Mouse (Mus musculus) liver, embryonic 16.5 days (tissue): ENCODE measurements around the gene Cog4. TPM values are rescaled to one million over a fixed set of nuclear protein-coding genes. Genes with fewer than 3 reads are reported as not detected.

ENCODE experiments used
- ATAC-seq: fragments of 200-750 bp; cut with Nextera tagmentation; 2 replicates; pipeline ENCODE4 v1.8.0; 2017; ENCODE audit warnings: low read depth, mild to moderate bottlenecking, moderate number of reproducible peaks, moderate library complexity
- H3K27ac ChIP-seq: fragments of 300-500 bp; sonication (generic); 2 replicates; pipeline ENCODE4 v1.5.1; 2014; ENCODE audit warnings: mild to moderate bottlenecking, low read length
- H3K27me3 ChIP-seq: fragments of 300-500 bp; sonication (generic); 2 replicates; pipeline ENCODE4 v1.6.1; 2014; ENCODE audit warnings: low read depth, low read length, mixed read lengths; ENCODE audit not compliant: control insufficient read depth, insufficient read depth
- H3K36me3 ChIP-seq: fragments of 300-500 bp; sonication (generic); 2 replicates; pipeline ENCODE4 v1.6.1; 2014; ENCODE audit warnings: mild to moderate bottlenecking; ENCODE audit not compliant: control insufficient read depth, insufficient read depth
- H3K4me1 ChIP-seq: fragments of 300-500 bp; sonication (generic); 2 replicates; pipeline ENCODE4 v1.6.1; 2014; ENCODE audit warnings: low read depth, low read length, mixed read lengths; ENCODE audit not compliant: control insufficient read depth
- H3K4me2 ChIP-seq: fragments of 300-500 bp; sonication (generic); 2 replicates; pipeline ENCODE4 v1.6.1; 2014; ENCODE audit warnings: low read depth, low read length, mixed read lengths
- H3K4me3 ChIP-seq: fragments of 300-500 bp; sonication (generic); 2 replicates; pipeline ENCODE4 v1.5.1; 2014; ENCODE audit warnings: low read depth, mild to moderate bottlenecking, low read length
- H3K9ac ChIP-seq: fragments of 300-500 bp; sonication (generic); 2 replicates; pipeline ENCODE4 v1.6.1; 2014; ENCODE audit warnings: low read depth, low read length
- H3K9me3 ChIP-seq: fragments of 300-500 bp; sonication (generic); replicated peaks from 2 replicates; pipeline ENCODE4 v1.6.1; 2016; ENCODE audit warnings: low read length; ENCODE audit not compliant: control insufficient read depth
- WGBS: fragments of 180-500 bp; shearing (Covaris S2); extraction: QIAGEN DNeasy Blood & Tissue Kit; methylation state at CpG from one replicate; pipeline ENCODE4 v1.1.7; 2014; ENCODE audit not compliant: insufficient replicate concordance; 5-methylcytosine and 5-hydroxymethylcytosine counted together
- polyA plus RNA-seq: library from polyadenylated mRNA; unstranded; fragments of >200 nt; fragmentation: Nextera tagmentation; extraction: Ambion mirVana; gene quantifications from 2 replicates; pipeline ENCODE4 v1.2.1, GENCODE M21; 2015

Cog4 gene
- polyA plus RNA-seq, 1 experiment from 2014 or later = 28.4 TPM

DNA sequence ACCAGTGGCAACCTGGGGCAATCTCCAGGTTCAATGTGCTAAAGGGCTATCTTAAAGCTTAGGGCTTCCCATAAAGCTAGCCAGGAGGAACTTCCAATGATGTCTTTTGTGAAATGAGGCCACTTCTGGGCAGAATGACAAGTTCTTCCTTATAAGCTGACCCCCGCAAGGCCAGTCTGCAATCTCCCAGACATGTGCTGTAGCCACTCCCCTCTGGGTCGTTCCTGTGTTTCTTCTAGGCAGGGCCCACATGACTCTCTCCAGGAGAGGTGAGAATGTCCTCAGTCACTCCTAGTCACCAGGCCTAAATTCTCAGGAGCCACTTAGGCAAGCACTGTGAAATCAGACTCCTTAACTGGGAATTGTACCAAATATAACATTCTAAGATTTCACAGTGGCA, 36.6 kb upstream of the Cog4 start:
- Histone ChIP-seq H3K9ac (no peak overlapping the region), H3K4me2 (no peak overlapping the region), H3K4me3 (no peak overlapping the region), H3K36me3 (peaks cover 57% of the 10 kb centered on the region), H3K27ac (no peak overlapping the region), H3K4me1 (no peaks in the 10 kb centered on the region), H3K9me3 (no peaks in the 10 kb centered on the region), H3K27me3 (no peaks in the 10 kb centered on the region)
- no peak for ATAC-seq
- 45% methylated on average over 2 of the region's 2 CpGs for WGBS

DNA sequence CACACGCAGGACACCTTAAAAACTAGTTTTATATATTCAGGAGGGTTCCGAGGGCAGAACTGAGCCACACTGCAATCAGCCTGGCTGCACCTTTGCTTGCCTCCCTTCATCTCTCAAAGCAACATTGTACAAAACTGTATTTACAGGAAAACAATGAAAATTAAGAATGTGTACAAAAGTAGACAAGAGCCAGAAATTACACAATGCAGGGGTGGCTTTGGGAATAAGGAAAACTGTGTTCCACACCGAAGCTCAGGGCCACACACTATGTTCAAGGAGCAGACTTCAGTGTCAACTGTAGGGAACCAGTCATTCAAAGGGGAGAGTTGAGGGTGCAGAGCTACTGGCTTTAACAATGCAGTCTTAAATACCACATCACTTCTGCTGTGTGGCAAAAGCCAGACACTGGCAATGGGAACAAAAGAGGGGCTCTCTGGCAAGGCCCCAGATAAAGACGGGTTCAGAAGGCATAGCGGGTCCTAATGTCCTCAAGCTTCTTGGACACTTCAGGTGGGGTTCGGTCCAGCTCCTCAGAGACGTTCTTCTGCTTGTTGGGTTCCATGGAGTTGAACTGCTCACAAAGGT, 35.8 kb upstream of the Cog4 start:
- Histone ChIP-seq H3K4me1 (no peaks in the 10 kb centered on the region), H3K9me3 (no peaks in the 10 kb centered on the region), H3K4me2 (no peak overlapping the region), H3K36me3 (peaks cover 64% of the 10 kb centered on the region), H3K4me3 (no peak overlapping the region), H3K27me3 (no peaks in the 10 kb centered on the region), H3K9ac (no peak overlapping the region), H3K27ac (no peak overlapping the region)
- no peak for ATAC-seq
- 82% methylated on average over 7 of the region's 7 CpGs for WGBS

DNA sequence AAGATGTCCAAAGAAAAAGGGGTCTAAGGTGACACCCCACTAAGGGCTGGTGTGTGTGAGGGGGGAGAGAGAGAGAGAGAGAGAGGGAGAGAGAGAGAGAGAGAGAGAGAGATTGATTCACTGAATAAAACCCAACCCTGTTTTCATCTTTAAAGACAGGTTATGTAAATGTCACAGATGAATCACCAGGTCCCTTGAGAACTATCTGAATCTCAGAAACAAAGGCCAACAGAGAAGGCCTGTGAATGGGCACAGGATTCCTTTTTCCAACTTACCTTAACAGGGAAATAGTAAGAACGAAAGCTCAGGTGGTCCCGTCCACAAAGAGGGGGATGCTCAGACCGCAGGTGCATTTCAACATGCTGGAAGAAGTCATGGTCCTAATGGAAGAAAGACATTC, 35.3 kb upstream of the Cog4 start:
- Histone ChIP-seq H3K27ac (no peak overlapping the region), H3K9me3 (no peaks in the 10 kb centered on the region), H3K27me3 (no peaks in the 10 kb centered on the region), H3K4me2 (no peak overlapping the region), H3K36me3 (peaks cover 70% of the 10 kb centered on the region), H3K4me1 (no peaks in the 10 kb centered on the region), H3K9ac (no peak overlapping the region), H3K4me3 (no peak overlapping the region)
- 88% methylated on average over 3 of the region's 3 CpGs for WGBS
- ATAC-seq = no peak

DNA sequence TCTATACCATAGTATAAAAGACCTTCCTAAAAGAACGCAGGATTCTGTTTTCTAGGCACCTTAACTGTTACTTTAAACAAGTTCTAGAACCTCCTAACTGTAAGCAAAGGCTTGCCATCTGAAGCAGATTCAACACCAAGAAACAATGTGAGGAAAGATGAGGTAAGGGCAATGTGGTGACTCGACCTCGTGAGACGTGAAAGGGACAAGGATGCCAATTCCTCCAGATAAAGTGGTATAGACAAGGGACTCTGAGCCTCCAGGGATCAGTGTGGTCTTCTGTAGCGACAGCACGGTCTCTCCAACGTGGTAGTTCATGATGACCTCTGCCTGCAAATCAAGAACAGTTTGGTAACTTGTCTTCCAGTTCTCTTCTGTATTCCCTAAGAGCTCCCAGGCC, 34.6 kb upstream of the Cog4 start:
- Histone ChIP-seq H3K36me3 (peaks cover 75% of the 10 kb centered on the region), H3K4me1 (no peaks in the 10 kb centered on the region), H3K4me2 (no peak overlapping the region), H3K27me3 (no peaks in the 10 kb centered on the region), H3K9ac (no peak overlapping the region), H3K27ac (no peak overlapping the region), H3K4me3 (no peak overlapping the region), H3K9me3 (no peaks in the 10 kb centered on the region)
- no peak for ATAC-seq
- 86% methylated on average over 7 of the region's 7 CpGs for WGBS

DNA sequence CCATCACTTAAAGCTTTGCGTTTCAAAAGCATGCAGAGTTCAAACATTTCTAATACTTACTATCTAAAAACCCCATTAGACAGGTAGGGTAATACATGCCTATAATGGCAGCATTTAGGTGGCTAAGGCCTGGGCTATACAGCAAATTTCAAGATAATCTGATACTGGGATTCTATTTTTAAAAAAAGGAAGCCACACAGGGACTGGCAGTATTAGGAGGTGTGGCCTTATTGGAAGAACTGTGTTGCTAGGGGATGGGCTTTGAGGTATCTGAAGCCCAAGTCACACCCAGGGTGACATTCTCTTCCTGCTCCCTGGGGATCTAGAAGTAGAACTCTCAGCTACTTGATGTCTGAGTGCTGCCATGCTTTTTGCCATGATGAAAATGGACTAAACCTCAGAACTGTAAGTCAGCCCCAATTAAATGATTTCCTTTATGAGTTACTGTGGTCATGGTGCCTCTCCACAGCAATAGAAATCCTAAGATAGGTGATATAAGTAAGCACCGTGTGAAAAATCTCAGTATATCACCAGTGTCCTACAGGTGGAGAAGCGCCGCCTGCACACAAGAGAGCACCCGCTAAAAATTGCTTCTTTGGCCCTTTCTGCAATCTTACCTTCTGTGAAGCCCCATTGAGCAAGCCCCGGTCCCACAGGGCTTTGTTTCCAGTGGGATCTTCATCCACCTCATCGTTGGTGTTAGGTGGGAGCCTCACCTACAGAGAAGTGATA, 33.9 kb upstream of the Cog4 start:
- peaks cover 82% of the 10 kb centered on the region for H3K36me3 ChIP-seq
- H3K4me3 ChIP-seq = no peak overlapping the region
- H3K27me3 ChIP-seq = no peaks in the 10 kb centered on the region
- no peak overlapping the region for H3K9ac ChIP-seq
- ATAC-seq = no peak
- H3K27ac ChIP-seq = no peak overlapping the region
- 89% methylated on average over 7 of the region's 7 CpGs for WGBS
- no peaks in the 10 kb centered on the region for H3K4me1 ChIP-seq
- no peaks in the 10 kb centered on the region for H3K9me3 ChIP-seq
- H3K4me2 ChIP-seq = no peak overlapping the region

DNA sequence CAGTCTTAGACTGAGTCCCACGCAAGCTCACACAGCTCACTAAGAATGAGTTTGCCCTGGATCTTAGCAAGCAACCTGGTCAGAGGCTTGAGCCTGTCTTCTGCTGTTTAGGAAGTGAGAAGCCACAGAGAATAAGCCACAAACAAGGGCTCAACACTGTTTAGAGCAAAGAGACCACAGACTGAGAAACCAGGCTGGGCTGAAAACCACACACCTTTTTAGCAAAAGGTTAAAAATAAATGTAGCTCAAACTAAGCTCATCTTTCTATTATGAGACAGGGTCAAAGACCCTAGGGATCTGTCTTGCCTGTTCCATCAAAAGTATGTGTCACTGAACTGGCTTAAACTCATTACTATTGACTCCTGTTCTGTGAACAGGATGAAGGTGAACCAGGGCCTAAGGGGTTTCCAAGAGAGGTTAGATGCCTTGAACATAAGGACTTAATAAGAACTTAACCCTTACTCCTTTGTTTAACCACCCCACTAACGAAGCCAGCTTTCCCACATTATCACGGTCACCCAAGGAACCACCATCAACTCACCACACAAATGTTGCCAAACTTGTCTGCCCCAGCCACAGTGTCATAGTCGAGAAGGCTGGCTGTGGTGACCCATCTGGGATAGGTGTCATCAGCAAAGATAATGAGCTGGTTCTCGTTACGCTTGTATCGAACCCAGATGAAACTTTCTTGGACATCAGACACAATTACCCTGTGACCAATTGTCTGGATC, 33.2 kb upstream of the Cog4 start:
- no peak overlapping the region for H3K4me2 ChIP-seq
- 82% methylated on average over 7 of the region's 7 CpGs for WGBS
- no peaks in the 10 kb centered on the region for H3K4me1 ChIP-seq
- H3K9me3 ChIP-seq = no peaks in the 10 kb centered on the region
- no peak overlapping the region for H3K9ac ChIP-seq
- ATAC-seq = no peak
- no peaks in the 10 kb centered on the region for H3K27me3 ChIP-seq
- H3K36me3 ChIP-seq = peaks cover 90% of the 10 kb centered on the region
- H3K4me3 ChIP-seq = no peak overlapping the region
- H3K27ac ChIP-seq = no peak overlapping the region

DNA sequence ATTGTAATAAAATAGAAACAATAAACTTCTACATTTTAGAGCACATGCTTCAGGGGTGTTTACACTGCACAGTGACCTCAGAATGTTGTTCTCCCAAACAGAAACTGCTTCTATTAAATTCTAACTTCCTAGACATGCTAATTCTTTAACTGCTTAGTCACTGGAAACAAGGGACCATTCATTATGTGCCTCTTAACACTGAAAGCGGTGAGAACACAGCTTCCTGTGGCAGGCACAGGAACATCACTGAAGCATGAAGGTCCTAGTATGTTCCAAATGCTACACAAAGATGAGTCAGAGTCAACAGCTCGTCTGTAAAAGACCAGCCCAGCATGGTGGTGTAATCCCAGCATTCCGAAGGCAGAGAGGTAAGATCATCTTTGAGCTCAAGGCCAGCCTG, 31.1 kb upstream of the Cog4 start:
- no peak for ATAC-seq
- Histone ChIP-seq H3K27ac (no peak overlapping the region), H3K9me3 (no peaks in the 10 kb centered on the region), H3K9ac (no peak overlapping the region), H3K4me3 (no peak overlapping the region), H3K27me3 (no peaks in the 10 kb centered on the region), H3K36me3 (peaks cover 95% of the 10 kb centered on the region), H3K4me1 (no peaks in the 10 kb centered on the region), H3K4me2 (no peak overlapping the region)
- 86% methylated on average over 3 of the region's 3 CpGs for WGBS

DNA sequence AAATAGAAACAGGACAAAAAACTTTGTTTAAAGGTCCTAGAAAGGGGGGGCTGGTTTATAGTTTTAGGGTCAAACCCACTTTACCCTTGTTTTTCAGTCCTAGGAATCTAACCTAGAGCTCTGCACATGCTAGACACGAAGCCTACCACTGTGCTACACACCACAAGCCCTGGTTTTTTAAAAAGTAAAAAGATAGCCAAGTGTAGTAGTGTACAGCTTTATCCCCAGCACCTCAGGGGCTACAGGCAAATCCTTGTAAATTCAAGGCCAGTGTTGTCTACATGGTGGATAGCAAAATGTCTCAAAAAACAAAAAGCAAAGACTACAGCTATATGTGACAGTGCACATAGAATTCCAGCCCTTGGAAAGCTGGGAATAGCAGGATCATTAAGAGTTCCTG, 29.4 kb upstream of the Cog4 start:
- Histone ChIP-seq H3K27ac (no peak overlapping the region), H3K27me3 (no peaks in the 10 kb centered on the region), H3K4me3 (no peak overlapping the region), H3K9me3 (no peaks in the 10 kb centered on the region), H3K36me3 (peaks cover 95% of the 10 kb centered on the region), H3K4me2 (no peak overlapping the region), H3K9ac (no peak overlapping the region), H3K4me1 (no peaks in the 10 kb centered on the region)
- ATAC-seq = no peak
- 89% methylated on average over 1 of the region's 1 CpGs for WGBS

DNA sequence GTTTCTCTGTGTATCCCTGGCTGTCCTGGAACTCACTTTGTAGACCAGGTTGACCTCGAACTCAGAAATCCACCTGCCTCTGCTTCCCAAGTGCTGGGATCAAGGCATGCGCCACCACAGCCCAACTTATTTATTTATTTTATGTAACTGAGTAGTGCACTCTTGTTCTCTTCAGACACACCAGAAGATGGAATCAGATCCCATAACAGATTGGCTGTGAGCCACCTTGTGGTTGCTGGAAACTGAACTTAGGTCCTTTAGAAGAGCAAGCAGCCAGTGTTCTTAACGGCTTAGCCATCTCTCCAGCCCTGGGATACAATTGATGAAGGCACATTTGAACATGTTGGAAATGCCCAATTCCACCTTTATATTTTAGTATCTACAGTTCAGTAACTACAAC, 27.8 kb upstream of the Cog4 start:
- ATAC-seq = no peak
- H3K4me2 ChIP-seq = no peak overlapping the region
- no peak overlapping the region for H3K27ac ChIP-seq
- H3K36me3 ChIP-seq = peaks cover 93% of the 10 kb centered on the region
- H3K4me3 ChIP-seq = no peak overlapping the region
- WGBS = 75% methylated on average over 3 of the region's 3 CpGs
- no peaks in the 10 kb centered on the region for H3K4me1 ChIP-seq
- H3K27me3 ChIP-seq = no peaks in the 10 kb centered on the region
- H3K9ac ChIP-seq = no peak overlapping the region
- no peaks in the 10 kb centered on the region for H3K9me3 ChIP-seq
